Mouse (Mus musculus) B cell, adult (primary cell): ENCODE data around the gene Ap3s2. TPM values are rescaled to one million over a fixed set of nuclear protein-coding genes. Genes with fewer than 3 reads are reported as not detected.

Source experiments
- total RNA-seq: library from RNA; stranded (reverse); gene quantifications from 4 replicates; pipeline ENCODE4 v1.2.4, GENCODE M21; 2023; ENCODE audit not compliant: inconsistent age

The Ap3s2 gene
- 12.8 to 24.1 TPM (median 17.7 TPM) in 4 replicates for total RNA-seq

DNA sequence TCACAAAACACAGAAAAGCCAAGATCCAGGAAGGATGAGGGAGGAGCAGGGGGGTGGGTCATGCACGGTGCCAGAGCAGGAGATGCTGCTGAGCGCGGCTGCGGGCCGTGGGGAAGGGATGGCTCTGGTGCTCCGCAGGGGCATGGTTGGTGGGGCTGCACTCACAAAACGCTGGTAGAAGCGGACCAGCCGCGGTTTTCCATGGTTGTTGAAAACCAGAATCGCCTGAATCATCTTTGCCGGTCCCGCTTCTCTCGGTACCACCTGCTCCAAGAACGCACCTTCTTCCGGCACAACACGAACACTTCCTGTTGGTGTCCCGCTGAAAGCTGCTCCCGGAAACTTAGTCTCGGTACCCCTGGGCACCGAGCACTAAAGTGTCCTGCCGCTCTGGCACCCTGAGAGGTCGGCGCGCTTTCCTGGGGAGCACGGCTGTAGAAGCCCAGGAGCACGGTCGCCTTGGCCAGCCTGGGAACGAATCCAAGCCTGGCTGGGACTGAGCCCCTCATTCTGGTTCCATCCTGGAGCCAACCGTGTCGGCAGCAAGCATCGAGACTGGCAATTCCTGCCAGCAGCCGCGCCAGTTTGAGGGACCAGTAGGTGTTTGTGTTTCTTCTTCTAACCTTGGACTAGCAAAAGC is at the start of gene Ap3s2:
Ap3s2 (minus strand) TSS at position 306 of the 640 bp plus-strand sequence.

GRCm38 (mm10) chr7:79934862-79935510 is 14.5 kb upstream of the Ap3s2 start, which contains the start of gene Arpin:
Gene Arpin, minus strand, starts transcription at chr7:79935359.

DNA sequence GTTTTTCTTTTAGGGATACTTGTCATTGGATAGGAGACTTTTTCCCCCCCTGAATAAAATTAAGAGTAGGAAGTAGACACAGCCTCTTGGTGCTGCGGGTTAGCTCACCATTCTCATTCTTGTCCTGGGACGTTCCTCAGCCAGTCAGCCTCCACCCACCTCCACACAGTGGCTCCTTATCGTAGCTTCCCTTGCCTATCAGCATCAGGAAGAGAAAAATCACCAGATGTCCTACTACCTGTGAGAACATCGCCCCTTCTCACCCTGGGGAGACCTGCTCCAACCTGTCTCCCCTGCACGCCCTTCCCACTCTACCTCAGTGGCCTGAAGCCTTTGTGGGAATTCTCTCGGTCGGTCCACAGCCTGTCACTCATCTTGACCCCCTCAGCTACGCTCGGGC is 59.6 kb downstream of the Ap3s2 start, which contains the start of gene Anpep:
Anpep (minus strand) TSS at position 249 of the 400 bp plus-strand sequence.

Other genes starting within 250 kb of the Ap3s2 start
- gene Kif7, start 204.9 kb downstream of the Ap3s2 start, total RNA-seq = 0.10 to 0.27 TPM (median 0.13 TPM) in 3 of 4 replicates, not detected in the other
- not detected in 4 replicates for gene Plin1, start 187.7 kb downstream of the Ap3s2 start, total RNA-seq
- gene Pex11a, start 177.5 kb downstream of the Ap3s2 start, total RNA-seq = 0.42 to 1.6 TPM (median 0.83 TPM) in 4 replicates
- not detected in 4 replicates for gene Wdr93, start 177.5 kb downstream of the Ap3s2 start, total RNA-seq
- not detected in 4 replicates for gene Mesp1, start 126.9 kb downstream of the Ap3s2 start, total RNA-seq
- not detected in 4 replicates for gene Mesp2, start 109.9 kb downstream of the Ap3s2 start, total RNA-seq
- 0.15 to 0.42 TPM (median 0.29 TPM) in 4 replicates for gene Anpep, start 59.6 kb downstream of the Ap3s2 start, total RNA-seq
- gene Arpin, start 14.7 kb upstream of the Ap3s2 start, total RNA-seq = 0.22 TPM in 1 of 4 replicates, not detected in the others
- 49.5 to 75.4 TPM (median 68.2 TPM) in 4 replicates for gene Zfp710, start 104.2 kb upstream of the Ap3s2 start, total RNA-seq
- 21.3 to 28.3 TPM (median 24.7 TPM) in 4 replicates for gene Idh2, start 194.7 kb upstream of the Ap3s2 start, total RNA-seq